Mouse (Mus musculus) liver, embryonic 15.5 days (tissue): Measurements from ENCODE around the gene Ctdnep1. TPM values are rescaled to one million over a fixed set of nuclear protein-coding genes. Genes with fewer than 3 reads are reported as not detected.

Experiments used
- ATAC-seq: fragments of 200-750 bp; cut with Nextera tagmentation; 2 replicates; pipeline ENCODE4 v1.8.0; 2017; ENCODE audit warnings: moderate number of reproducible peaks, mild to moderate bottlenecking, moderate library complexity; ENCODE audit not compliant: insufficient read depth
- H3K27ac ChIP-seq: fragments of 300-500 bp; sonication (generic); replicated peaks from 2 replicates; pipeline ENCODE4 v1.5.1; 2015; ENCODE audit warnings: mild to moderate bottlenecking, inconsistent platforms
- H3K27me3 ChIP-seq: fragments of 300-500 bp; sonication (generic); 2 replicates; pipeline ENCODE4 v1.6.1; 2015; ENCODE audit warnings: mild to moderate bottlenecking, inconsistent platforms
- H3K36me3 ChIP-seq: fragments of 300-500 bp; sonication (generic); replicated peaks from 2 replicates; pipeline ENCODE4 v1.6.1; 2015; ENCODE audit warnings: moderate library complexity, mild to moderate bottlenecking, inconsistent platforms
- H3K4me1 ChIP-seq: fragments of 300-500 bp; sonication (generic); replicated peaks from 2 replicates; pipeline ENCODE4 v1.6.1; 2015; ENCODE audit warnings: inconsistent platforms
- H3K4me2 ChIP-seq: fragments of 300-500 bp; sonication (generic); 2 replicates; pipeline ENCODE4 v1.6.1; 2015; ENCODE audit warnings: moderate library complexity, mild to moderate bottlenecking, inconsistent platforms
- H3K4me3 ChIP-seq: fragments of 300-500 bp; sonication (generic); replicated peaks from 2 replicates; pipeline ENCODE4 v1.5.1; 2015; ENCODE audit warnings: mild to moderate bottlenecking, inconsistent platforms
- H3K9ac ChIP-seq: fragments of 300-500 bp; sonication (generic); 2 replicates; pipeline ENCODE4 v1.6.1; 2015; ENCODE audit warnings: moderate library complexity, mild to moderate bottlenecking, inconsistent platforms
- H3K9me3 ChIP-seq: fragments of 300-500 bp; sonication (generic); replicated peaks from 2 replicates; pipeline ENCODE4 v1.6.1; 2016; ENCODE audit warnings: inconsistent platforms
- WGBS: fragments of 180-500 bp; shearing (Covaris S2); methylation state at CpG from one replicate; pipeline ENCODE4 v1.1.7; 2015; ENCODE audit warnings: mixed read lengths; ENCODE audit not compliant: insufficient replicate concordance; 5-methylcytosine and 5-hydroxymethylcytosine counted together
- polyA plus RNA-seq: library from polyadenylated mRNA; unstranded; fragments of >200 nt; fragmentation: Nextera tagmentation; extraction: Ambion mirVana; gene quantifications from 2 replicates; pipeline ENCODE4 v1.2.1, GENCODE M21; 2015

The Ctdnep1 gene
- polyA plus RNA-seq, 1 experiment from 2014 or later = 8.9 TPM

DNA sequence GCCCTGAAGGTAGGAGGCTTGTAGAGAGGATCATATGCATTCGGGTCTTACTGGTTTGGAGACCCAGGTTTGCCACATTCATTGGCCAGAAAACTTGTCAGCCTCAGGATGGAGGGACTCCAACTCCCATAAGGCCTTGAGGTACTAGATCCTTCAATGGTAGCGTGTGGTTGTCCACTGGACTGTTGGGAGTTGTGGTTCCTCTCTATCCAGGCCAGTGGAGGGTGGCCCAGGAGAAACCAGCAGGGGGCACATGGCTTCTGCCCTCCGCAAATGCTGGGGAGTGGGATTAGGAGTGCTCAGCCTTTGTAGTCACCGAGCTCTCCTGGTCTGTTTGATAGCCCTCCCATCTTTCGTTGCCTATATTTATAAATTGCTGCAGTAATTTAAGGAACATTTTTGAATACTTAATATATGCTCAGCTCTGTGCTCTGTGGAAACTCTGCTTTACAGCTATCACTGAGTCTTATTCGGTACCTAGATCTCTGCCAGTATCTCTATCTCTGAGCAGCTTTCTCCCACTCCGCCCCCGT lies 39.8 kb downstream of the Ctdnep1 start:
- 0% methylated on average over 8 of the region's 8 CpGs for WGBS
- Histone ChIP-seq H3K4me2 (peak overlapping the region; percentile 83), H3K36me3 (no peaks in the 10 kb centered on the region), H3K9me3 (no peaks in the 10 kb centered on the region), H3K4me1 (peaks cover 47% of the 10 kb centered on the region), H3K4me3 (peak overlapping the region; percentile 65), H3K27me3 (peaks cover 44% of the 10 kb centered on the region), H3K27ac (peak overlapping the region; percentile 60), H3K9ac (peak overlapping the region; percentile 16; the same call in 1 of the 2 replicates)
- ATAC-seq = peak; percentile 80

DNA sequence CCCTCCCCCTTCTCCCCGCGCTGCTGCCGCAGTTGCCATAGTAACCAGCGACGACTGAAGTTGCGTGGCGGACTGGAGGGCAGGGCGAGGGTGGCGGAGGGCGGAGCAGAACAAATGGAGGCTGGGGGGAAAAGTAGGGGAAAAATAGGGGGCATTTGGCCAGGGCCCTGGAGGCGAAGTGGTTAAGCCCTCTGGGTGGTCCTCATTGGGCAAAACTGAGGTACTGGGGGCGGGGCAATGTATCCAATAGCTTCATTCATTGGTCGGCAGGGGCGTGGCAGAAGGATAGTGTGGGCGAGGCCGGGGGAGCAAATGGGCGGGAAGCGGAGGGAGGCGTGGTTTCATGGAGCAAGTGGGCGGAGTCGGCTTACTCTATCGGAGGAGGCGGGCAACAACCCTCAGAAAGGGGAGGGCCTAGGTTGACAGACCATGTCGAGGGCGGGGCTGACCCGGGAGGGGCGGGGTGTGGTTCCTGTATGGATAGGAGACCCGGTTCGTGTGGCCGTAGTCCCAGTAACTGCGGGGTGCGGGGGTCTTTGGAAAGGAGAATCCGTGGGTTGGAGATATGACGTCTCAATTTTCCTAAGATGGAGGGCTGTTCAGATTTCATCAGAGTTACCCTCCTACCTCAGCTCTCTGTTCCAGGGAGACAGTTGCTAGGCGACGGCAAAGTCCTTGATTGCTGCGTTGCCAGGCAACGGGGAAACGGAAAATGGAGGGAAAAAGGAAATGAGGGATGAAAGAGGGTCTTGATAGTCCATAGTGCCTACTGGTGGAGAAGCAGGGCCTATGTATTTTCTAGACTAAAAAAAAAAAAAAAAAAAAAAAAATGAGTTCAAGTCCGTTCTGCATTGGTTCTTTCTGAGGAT lies 40.5 kb downstream of the Ctdnep1 start:
- peak overlapping the region; percentile 65 for H3K4me3 ChIP-seq
- peaks cover 51% of the 10 kb centered on the region for H3K27me3 ChIP-seq
- peak overlapping the region; percentile 83 for H3K4me2 ChIP-seq
- H3K9me3 ChIP-seq = no peaks in the 10 kb centered on the region
- no peaks in the 10 kb centered on the region for H3K36me3 ChIP-seq
- H3K9ac ChIP-seq = peak overlapping the region; percentile 16; the same call in 1 of the 2 replicates
- ATAC-seq = peak; percentile 79
- H3K4me1 ChIP-seq = peaks cover 45% of the 10 kb centered on the region
- H3K27ac ChIP-seq = peak overlapping the region; percentile 60
- WGBS = 3% methylated on average over 40 of the region's 40 CpGs

DNA sequence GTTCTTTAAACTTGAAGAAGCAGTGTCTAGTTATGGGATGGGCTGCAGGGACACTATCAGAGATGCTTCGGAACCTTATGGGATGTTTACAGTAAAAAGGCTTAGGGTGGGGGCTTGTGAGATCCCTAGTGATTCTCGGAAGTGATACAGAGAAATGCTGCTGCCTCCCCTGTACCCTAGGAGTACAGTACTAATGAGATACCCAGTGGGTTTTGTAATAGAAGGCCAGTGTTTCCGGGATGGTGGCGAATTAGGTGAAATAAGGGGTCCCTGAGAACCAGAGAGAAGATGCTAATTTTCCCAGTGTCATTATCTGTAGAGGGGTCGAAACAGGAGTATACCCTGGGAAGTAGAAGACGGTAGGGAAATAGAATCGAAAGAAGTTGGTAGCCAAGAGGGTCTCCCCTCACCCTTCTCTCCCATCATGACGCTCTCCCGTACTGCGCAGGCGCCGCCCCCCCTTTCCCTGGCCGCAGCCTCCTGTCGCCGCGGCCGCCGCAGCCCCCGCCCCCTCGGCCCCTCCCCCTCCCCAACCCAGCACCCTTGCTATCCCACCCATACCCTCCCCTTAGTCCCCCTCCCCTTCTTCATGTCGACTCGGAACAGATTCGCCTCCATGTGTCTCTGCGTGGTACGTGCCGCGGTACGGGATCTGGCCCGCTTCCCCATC lies 42.7 kb downstream of the Ctdnep1 start:
- peak overlapping the region; percentile 44; the same call in 1 of the 2 replicates for H3K4me2 ChIP-seq
- H3K4me1 ChIP-seq = peaks cover 46% of the 10 kb centered on the region
- ATAC-seq = no peak
- H3K9ac ChIP-seq = no peak overlapping the region
- H3K27me3 ChIP-seq = peaks cover 72% of the 10 kb centered on the region
- no peak overlapping the region for H3K27ac ChIP-seq
- WGBS = 12% methylated on average over 27 of the region's 29 CpGs
- peak overlapping the region; percentile 8; the same call in 1 of the 2 replicates for H3K4me3 ChIP-seq
- H3K36me3 ChIP-seq = no peaks in the 10 kb centered on the region
- H3K9me3 ChIP-seq = no peaks in the 10 kb centered on the region

GRCm38 (mm10) chr11:70024151-70024514 lies 43.2 kb downstream of the Ctdnep1 start:
- WGBS = 27% methylated on average over 6 of the region's 6 CpGs
- no peak overlapping the region for H3K27ac ChIP-seq

DNA sequence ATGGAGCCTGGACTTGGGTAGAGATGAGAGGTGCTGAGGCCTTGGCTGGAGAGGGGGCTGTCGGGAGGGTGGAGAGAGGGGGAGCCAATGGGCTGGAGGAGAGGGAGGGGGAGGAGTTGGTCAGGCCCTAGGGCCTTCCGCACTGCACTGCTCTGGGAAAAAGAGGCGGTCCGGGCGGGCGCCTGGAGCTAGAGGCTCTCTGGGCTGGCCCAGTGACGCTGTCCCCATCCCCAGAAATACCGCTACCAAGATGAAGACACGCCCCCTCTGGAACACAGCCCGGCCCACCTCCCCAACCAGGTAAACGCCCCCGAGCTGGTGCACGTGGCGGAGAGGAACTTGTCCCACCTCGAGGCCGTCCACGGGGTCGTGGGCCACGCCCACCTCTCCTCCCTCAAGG lies 45.7 kb downstream of the Ctdnep1 start:
- peak; percentile 40; the same call in 1 of the 2 replicates for ATAC-seq
- Histone ChIP-seq H3K27ac (no peak overlapping the region), H3K27me3 (peaks cover 80% of the 10 kb centered on the region), H3K9me3 (no peaks in the 10 kb centered on the region), H3K4me3 (0 out of 2 replicates have a peak overlapping the region, but pooled peaks have one; percentile 10), H3K9ac (no peak overlapping the region), H3K4me1 (peaks cover 30% of the 10 kb centered on the region), H3K36me3 (no peaks in the 10 kb centered on the region), H3K4me2 (peak overlapping the region; percentile 30; the same call in 1 of the 2 replicates)
- 27% methylated on average over 19 of the region's 19 CpGs for WGBS

More at GRCm38 (mm10) chr11:70024151-70024514, 43.2 kb downstream of the Ctdnep1 start:
- H3K4me1 ChIP-seq = peaks cover 46% of the 10 kb centered on the region
- H3K9me3 ChIP-seq = no peaks in the 10 kb centered on the region
- no peak for ATAC-seq
- no peaks in the 10 kb centered on the region for H3K36me3 ChIP-seq
- H3K4me3 ChIP-seq = 0 out of 2 replicates have a peak overlapping the region, but pooled peaks have one; percentile 8
- peaks cover 76% of the 10 kb centered on the region for H3K27me3 ChIP-seq
- H3K4me2 ChIP-seq = peak overlapping the region; percentile 44; the same call in 1 of the 2 replicates
- no peak overlapping the region for H3K9ac ChIP-seq

DNA sequence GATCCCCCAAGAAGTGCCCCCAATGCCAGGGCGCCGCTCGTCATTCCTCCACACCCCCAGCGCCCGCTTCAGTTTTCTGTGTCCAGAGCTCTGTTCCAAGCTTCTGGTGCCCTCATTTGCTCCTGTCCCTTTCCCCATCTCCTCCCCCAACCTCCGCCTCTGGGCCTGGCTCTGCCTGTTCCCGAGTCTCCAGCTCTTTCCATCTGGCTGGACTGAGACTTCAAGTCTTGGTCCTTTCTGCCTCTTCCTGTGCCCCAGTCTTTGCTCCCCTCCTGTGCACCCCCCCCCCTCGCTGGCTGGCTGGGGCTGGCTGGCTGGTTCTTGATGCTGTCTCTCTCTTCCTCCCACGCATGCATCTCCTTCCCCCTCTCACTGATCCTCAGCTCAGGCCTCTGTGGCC lies 46.4 kb downstream of the Ctdnep1 start:
- no peak for ATAC-seq

DNA sequence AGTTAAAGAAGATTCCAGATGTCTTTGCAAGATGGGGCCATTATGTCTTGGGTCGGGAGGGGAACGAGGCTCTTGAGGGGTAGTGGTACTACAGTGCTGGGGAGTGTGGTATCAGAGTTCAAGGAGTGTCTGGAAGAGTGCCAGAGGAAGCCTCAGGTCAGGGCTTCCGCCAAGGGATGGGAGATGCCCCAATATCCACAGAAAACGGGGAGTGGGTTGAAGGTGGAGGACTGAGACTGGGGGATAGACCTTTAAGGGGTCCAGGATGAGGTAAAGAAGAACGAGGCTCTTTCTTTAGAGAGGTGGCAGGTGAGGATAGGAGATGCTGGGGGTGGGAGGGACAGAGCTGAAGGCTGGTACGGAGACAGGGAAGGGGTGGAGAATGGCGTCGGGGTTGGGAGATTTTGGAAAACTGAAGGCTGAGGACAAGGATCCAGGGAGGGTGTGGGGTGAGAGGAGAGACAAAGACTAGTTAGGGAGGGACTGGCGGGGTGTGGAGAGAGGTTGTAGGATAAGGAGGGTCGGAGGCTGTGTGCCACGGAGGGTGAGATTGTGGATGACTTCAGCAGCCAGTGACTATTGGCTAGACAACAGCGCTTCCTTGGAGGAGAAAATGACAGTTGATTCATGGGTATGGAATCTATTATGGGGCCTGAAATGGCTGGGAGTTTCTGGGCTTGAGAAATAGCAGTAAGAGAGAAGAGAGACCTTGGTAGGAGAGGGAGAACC lies 47.6 kb downstream of the Ctdnep1 start:
- ATAC-seq = no peak
- Histone ChIP-seq H3K36me3 (no peaks in the 10 kb centered on the region), H3K27me3 (peaks cover 61% of the 10 kb centered on the region), H3K4me2 (peak overlapping the region; percentile 39), H3K9me3 (no peaks in the 10 kb centered on the region), H3K4me3 (no peak overlapping the region), H3K9ac (no peak overlapping the region), H3K4me1 (peaks cover 27% of the 10 kb centered on the region), H3K27ac (no peak overlapping the region)
- WGBS = 27% methylated on average over 12 of the region's 12 CpGs

More for the DNA sequence above, 46.4 kb downstream of the Ctdnep1 start:
- no peak overlapping the region for H3K27ac ChIP-seq
- peaks cover 30% of the 10 kb centered on the region for H3K4me1 ChIP-seq
- 0 out of 2 replicates have a peak overlapping the region, but pooled peaks have one; percentile 30 for H3K4me2 ChIP-seq
- no peak overlapping the region for H3K9ac ChIP-seq
- 59% methylated on average over 9 of the region's 9 CpGs for WGBS
- no peaks in the 10 kb centered on the region for H3K36me3 ChIP-seq
- peaks cover 73% of the 10 kb centered on the region for H3K27me3 ChIP-seq
- H3K9me3 ChIP-seq = no peaks in the 10 kb centered on the region
- H3K4me3 ChIP-seq = 0 out of 2 replicates have a peak overlapping the region, but pooled peaks have one; percentile 10

GRCm38 (mm10) chr11:70029130-70029801 lies 48.3 kb downstream of the Ctdnep1 start:
- Histone ChIP-seq H3K9ac (no peak overlapping the region), H3K4me2 (peak overlapping the region; percentile 39), H3K4me3 (peak overlapping the region; percentile 15; the same call in 1 of the 2 replicates), H3K4me1 (peaks cover 26% of the 10 kb centered on the region), H3K9me3 (no peaks in the 10 kb centered on the region), H3K27ac (no peak overlapping the region), H3K36me3 (no peaks in the 10 kb centered on the region), H3K27me3 (peaks cover 54% of the 10 kb centered on the region)
- 6% methylated on average over 20 of the region's 20 CpGs for WGBS
- peak; percentile 49; the same call in 1 of the 2 replicates for ATAC-seq

GRCm38 (mm10) chr11:70029829-70030550 lies 49.0 kb downstream of the Ctdnep1 start:
- H3K27ac ChIP-seq = no peak overlapping the region
- H3K9ac ChIP-seq = no peak overlapping the region
- no peaks in the 10 kb centered on the region for H3K9me3 ChIP-seq
- peaks cover 47% of the 10 kb centered on the region for H3K27me3 ChIP-seq
- WGBS = 57% methylated on average over 11 of the region's 11 CpGs
- no peaks in the 10 kb centered on the region for H3K36me3 ChIP-seq
- H3K4me2 ChIP-seq = no peak overlapping the region
- H3K4me1 ChIP-seq = peaks cover 26% of the 10 kb centered on the region
- H3K4me3 ChIP-seq = no peak overlapping the region
- no peak for ATAC-seq
